Mouse (Mus musculus) natural killer cell, adult 2 months (primary cell): ENCODE data around the gene Dbr1.

Experiments used
- DNase-seq, 2 experiments: peaks; one replicate each; pipeline ENCODE4 v3.0.0; 2022; ENCODE audit warnings: low spot score in 2 of 2

The Dbr1 gene

DNA sequence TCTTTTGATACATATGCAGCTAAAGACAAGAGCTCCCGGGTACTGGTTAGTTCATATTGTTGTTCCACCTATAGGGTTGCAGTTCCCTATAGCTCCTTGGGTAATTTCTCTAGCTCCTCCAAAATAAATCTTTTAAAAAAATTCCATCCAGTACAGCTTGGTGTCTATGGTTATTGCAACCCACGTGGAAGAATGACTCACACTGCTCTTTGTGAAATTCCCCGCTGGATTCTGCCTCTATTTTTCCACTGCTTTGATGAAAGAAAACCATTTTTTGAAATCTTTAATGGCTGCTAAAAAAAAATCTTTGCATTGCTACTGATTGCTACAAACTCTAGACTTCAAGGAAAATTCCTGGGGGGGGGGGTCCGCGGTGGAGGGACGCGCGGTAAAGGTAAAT lies 44.1 kb downstream of the Dbr1 start:
- DNase-seq = no peak

DNA sequence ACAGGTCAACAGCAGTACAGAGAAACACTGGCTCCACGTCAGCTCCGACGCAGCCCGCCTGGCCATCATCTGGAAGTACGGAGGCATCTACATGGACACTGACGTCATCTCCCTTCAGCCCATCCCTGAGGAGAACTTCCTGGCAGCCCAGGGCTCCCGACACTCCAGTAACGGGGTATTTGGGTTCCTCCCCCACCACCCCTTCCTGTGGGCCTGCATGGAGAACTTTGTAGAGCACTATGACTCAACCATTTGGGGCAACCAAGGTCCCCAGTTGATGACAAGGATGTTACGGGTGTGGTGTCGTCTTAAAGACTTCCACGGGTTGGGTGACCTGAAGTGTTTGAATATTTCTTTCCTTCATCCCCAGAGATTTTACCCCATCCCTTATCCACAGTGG lies 44.6 kb downstream of the Dbr1 start:
- no peak for DNase-seq

DNA sequence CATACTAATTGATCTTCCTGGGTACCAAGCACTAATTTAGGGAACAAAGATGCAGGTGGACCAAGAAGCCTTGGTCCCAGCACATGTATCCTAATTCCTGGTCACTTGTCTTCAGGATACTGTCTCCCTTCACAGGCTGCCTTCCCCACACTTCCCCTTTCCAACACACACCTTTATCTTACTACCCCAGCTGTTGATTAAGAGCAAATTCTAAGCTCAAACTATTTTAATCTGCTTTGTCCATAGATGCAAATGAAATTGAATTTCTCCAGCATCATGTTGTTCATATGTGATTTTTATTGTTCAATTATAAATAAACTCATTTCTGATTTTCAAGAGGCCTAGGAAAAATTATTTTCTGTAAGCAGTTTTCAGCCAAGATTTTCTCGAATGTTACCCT lies 46.4 kb downstream of the Dbr1 start:
- DNase-seq = no peak

DNA sequence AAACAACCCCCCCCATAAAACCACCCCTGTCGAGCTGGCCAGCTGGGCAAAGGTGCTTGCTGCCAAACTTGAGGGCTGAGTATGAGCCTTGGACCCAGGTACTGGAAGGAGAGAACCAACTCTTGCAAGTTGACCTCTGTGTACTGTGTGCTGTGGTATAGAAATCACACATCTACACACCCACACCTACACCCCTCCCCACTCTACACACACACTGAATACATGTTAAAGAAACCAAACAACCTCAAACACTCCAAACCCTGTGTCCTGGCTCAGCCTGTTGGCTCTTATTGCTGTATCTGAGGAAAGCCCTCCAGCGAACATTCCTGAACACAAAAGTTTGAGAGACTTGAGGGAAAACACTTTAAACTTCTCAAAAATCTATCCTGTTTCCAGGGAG lies 47.4 kb downstream of the Dbr1 start:
- DNase-seq = no peak

DNA sequence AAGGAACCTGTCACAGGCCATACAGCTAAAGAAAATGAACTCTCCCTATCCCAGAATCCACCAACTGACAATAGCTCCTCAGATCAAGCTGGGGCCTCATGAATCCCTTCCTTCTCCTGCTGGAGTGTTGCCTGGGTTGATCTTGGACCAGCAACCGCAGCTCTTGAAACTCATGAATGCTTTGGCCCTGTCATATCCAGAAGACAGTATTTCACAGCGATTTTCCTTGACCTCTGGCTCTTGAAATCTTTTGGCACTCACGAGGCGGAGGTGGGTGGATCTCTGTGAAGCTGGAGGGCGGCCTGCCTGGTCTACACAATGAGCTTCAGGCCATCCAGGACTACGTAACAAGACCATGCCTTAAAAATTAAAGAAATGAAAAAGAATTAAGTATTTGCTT lies 48.5 kb downstream of the Dbr1 start:
- no peak for DNase-seq

DNA sequence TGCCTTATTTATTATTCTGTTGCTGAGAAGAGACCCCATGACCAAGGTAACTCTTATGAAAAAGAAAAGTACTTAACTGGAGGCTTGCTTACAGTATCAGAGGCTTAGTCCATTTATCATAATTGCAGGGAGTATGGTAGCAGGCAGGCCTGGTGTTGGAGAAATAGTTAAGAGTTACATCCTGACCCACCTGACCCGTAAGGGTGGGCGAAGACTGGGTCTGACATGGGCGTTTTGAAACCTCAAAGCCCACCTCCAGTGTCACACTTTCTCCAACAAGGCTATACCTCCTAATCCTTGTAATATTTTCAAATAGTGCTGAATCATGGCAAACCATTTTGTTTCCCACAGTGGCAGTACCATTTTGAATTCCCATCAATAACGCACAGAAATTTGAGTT lies 53.0 kb downstream of the Dbr1 start:
- no peak for DNase-seq

DNA sequence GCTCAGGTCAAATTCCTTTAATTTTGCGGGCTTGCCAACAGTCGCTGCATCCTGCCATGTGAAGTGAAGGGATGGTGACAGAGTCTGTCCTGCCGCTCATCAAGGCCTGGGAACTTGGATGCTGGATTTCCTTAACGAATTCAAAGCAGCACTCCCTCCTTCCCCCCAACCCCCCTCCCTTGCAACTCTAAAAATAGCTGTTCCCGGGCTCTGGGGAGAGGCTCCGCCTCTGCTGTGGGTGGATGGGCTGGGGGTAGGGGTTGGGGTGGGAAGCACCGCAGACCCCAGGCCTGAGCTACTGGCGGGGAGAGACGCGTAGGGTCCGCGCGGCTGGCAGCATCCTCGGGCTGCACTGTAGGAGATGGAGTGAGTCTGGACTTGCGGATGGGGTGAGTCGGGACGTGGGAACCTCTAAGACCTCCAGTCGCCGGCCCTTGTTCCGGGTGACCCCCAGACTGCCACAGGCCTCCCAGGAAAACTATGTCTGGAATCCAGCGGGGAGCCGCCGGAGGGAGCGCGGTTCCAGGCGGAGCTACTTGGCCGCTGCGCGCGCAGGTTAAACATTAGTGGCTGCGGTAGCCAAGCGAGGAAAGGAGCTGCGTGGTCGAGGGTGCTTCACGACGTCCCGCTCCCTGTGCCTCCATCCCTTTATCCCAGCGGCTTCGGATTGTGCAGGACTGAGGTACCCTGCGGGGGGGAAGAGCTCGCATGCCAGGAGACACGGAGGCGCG lies 53.8 kb downstream of the Dbr1 start, which contains the start of gene Dzip1l:
Dzip1l (plus strand) TSS at position 216 of the 731 bp plus-strand sequence.
- no peak for DNase-seq

DNA sequence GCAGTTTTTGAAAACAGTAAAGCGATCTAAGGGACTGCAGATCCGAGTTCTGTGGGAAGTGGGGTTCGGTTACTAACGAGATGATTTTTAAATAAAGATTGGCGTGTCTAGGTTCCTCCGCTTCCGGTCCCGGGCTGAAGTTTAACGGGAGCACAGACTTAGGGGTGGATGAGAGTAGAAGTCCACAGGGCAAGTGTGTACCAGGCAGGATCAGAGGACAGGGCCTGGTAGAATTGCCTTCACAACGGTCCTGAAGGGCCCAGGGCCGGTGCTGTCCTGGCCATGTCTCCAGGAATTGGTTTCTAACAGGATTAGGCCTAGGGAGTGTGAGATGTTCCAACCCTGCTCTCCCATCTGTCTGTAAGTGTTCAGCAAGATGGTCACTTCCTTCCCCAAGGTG lies 54.5 kb downstream of the Dbr1 start:
- DNase-seq = no peak

DNA sequence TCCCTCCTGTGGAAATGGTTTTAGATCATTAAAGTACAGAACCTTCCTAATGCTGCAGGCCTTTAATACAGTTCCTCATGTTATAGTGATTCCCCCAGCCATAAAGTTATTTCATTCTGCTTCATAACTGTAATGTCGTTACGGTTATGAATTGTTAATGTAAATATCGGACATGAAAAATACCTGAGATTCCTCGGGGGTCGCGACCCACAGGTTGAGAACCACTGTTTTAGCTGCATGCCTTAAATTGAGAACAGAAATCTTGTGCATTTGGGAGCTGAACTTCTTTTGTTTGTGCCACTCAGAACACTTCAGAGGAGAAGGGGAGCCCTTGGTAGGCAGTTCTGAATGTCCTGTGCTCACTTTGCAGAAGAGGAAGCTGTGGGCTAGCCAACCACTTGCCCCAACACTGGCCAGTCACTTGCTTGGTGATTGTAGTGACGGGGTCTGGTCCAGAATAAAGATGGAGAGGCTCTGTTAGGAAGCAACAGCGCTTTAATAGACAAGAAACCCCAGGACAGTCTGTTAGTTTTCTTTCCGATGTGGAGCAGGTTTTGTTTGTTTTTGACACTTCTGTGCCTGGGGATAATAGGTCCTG lies 55.0 kb downstream of the Dbr1 start:
- DNase-seq = no peak

DNA sequence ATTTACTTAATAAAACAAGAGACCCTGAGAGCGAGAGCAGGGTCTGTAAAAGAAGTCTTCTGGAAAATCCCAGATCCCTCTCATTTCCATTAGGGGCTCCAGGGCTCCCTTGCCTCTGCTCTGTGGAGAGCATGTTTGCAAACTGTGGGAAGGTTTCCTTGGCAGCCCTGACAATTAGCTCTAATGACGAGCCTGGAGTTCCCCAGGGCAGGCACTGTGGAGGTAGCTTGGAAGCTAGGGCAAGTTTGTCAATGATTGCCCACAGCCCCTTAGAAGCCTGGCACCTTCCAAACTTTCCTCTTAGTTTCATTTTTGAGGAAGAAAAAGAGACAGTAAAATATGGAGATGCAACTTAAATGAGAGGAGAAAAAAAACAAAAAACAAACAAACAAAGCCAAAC lies 56.2 kb downstream of the Dbr1 start:
- DNase-seq = no peak

DNA sequence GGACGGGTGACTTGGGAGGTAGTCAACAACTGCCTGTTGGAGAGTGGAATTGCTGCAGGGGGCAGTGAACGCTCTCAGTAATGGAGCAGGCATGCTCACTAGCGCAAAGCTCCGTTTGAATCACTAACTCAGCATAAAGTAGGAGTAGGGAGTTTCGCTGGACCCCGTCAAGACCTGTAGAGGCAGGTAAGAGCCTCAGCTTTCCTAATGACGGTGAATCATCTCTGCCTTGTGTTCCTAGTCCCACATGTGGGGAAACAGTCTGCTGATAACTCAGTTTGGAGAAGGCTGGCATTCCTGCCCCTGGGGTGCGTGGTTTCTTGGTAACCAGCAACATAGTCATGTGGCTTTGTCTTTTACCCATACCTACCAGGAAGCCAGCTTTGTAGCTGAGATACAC lies 56.7 kb downstream of the Dbr1 start:
- no peak for DNase-seq
